In the genomic region with DNA sequence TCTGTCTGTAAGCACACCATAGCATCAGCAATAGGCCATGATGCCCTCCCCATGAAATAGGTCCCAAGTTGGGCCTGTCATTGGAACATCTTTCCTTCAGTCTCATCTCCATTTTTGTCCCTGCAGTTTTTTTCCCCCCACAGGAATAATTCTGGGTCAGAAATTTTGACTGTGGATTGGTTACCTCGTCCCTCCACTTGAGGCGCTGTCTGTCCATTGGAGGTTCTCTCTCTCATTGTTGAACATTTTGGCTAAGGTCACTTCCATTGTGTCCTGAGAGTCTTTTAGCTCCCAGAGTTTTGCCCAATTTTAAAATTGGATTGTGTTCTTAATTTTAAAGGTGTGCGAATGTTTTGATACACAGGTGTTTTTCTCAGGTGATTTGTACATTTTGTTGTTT, we compare ENCODE assay signal across 10 mouse cellular contexts. TPM values are rescaled to one million over a fixed set of nuclear protein-coding genes. Genes with fewer than 3 reads are reported as not detected.
DNase-seq lines count a peak whose midpoint lies in the region; ATAC-seq and TF ChIP-seq lines count a peak whose summit lies in the region.
"Had no signal": no experiment of that assay in that cellular context is flagged by ENCODE, and none has a peak within 500 bp of the region (broad histone marks: within the 10 kb centered on the region; RNA-seq: fewer than 3 reads in every experiment).

No protein-coding gene starts in this region.

- H3K36me3 ChIP-seq in liver, postnatal 0 days (replicated peaks; ENCODE audit: insufficient read depth, low read length) = peaks cover 9% of the 10 kb centered on the region
- H3K36me3 ChIP-seq in liver, embryonic 11.5 days (ENCODE audit: control insufficient read depth, insufficient read depth, low read length) = peaks cover 6% of the 10 kb centered on the region; the same call in 1 of the 2 replicates
- peaks cover 20% of the 10 kb centered on the region for H3K36me3 ChIP-seq in E14TG2a.4 (ENCODE audit: insufficient read depth, low read length)

- no peaks in the 10 kb centered on the region for H3K4me1 ChIP-seq in liver, postnatal 0 days (ENCODE audit: insufficient read depth)
- no peaks in the 10 kb centered on the region for H3K4me1 ChIP-seq in liver, embryonic 11.5 days (replicated peaks; ENCODE audit: control insufficient read depth, insufficient read depth, low read length)
- H3K4me1 ChIP-seq in E14TG2a.4 (replicated peaks; ENCODE audit: low read depth, low read length) = no peaks in the 10 kb centered on the region
- H3K4me1 ChIP-seq: limb, embryonic 13.5 days had no signal

- peak; percentile 49 for TF ChIP-seq CTCF in liver, postnatal 0 days (IDR thresholded peaks at IDR 0.05; ENCODE audit: low read depth)
- peak; percentile 84 for TF ChIP-seq CTCF in E14TG2a.4 (conservative IDR thresholded peaks at IDR 0.05; ENCODE audit: low read length)

- H3K9me3 ChIP-seq in liver, postnatal 0 days (ENCODE audit: low read length) = no peaks in the 10 kb centered on the region
- H3K9me3 ChIP-seq in liver, embryonic 11.5 days (ENCODE audit: control insufficient read depth, low read length) = no peaks in the 10 kb centered on the region
- no peaks in the 10 kb centered on the region for H3K9me3 ChIP-seq in E14TG2a.4 (ENCODE audit: low read length)
- H3K9me3 ChIP-seq: limb, embryonic 13.5 days had no signal

- H3K27ac ChIP-seq in liver, postnatal 0 days (ENCODE audit: low read depth) = no peak overlapping the region
- no peak overlapping the region for H3K27ac ChIP-seq in liver, embryonic 11.5 days (ENCODE audit: low read depth, low read length)
- H3K27ac ChIP-seq: limb, embryonic 13.5 days had no signal

- no peak overlapping the region for H3K9ac ChIP-seq in liver, postnatal 0 days (replicated peaks)
- H3K9ac ChIP-seq in liver, embryonic 11.5 days (ENCODE audit: low read depth, low read length) = no peak overlapping the region
- H3K9ac ChIP-seq: limb, embryonic 13.5 days had no signal

- peak; percentile 19 for DNase-seq in embryo, embryonic 10 days (ENCODE audit: low spot score)
- no peak for DNase-seq in embryo, embryonic 9.5 days (ENCODE audit: extremely low spot score)
- DNase-seq in liver, postnatal 0 days = no peak
- DNase-seq in liver, embryonic 11.5 days (ENCODE audit: low spot score) = no peak
- peak; percentile 42 for DNase-seq in embryo, embryonic 11 days
- DNase-seq in adipocyte (ENCODE audit: low spot score) = no peak
- DNase-seq: kidney, adult 8-10 months had no signal

- H3K4me2 ChIP-seq in liver, postnatal 0 days (ENCODE audit: low read depth, low read length) = no peak overlapping the region
- H3K4me2 ChIP-seq in liver, embryonic 11.5 days = no peak overlapping the region
- H3K4me2 ChIP-seq: limb, embryonic 13.5 days had no signal

- no peak for ATAC-seq in liver, postnatal 0 days
- ATAC-seq in liver, embryonic 11.5 days (replicated peaks; ENCODE audit: low FRiP score) = no peak
- ATAC-seq in inflammation-experienced regulatory T-cells, adult 6 months = no peak

- H3K27me3 ChIP-seq in liver, postnatal 0 days (ENCODE audit: insufficient read depth, low read length) = no peaks in the 10 kb centered on the region
- no peaks in the 10 kb centered on the region for H3K27me3 ChIP-seq in liver, embryonic 11.5 days (replicated peaks; ENCODE audit: control insufficient read depth, insufficient read depth, low read length)
- no peaks in the 10 kb centered on the region for H3K27me3 ChIP-seq in E14TG2a.4 (ENCODE audit: insufficient read depth, low read length)
- H3K27me3 ChIP-seq: limb, embryonic 13.5 days had no signal

- WGBS in liver, postnatal 0 days (ENCODE audit: insufficient replicate concordance) = 81% methylated on average over 3 of the region's 3 CpGs
- WGBS in liver, embryonic 11.5 days = 68% methylated on average over 3 of the region's 3 CpGs

- no peak overlapping the region for H3K4me3 ChIP-seq in liver, postnatal 0 days (ENCODE audit: low read depth, low read length)
- H3K4me3 ChIP-seq in liver, embryonic 11.5 days (ENCODE audit: low read depth, low read length) = no peak overlapping the region
- H3K4me3 ChIP-seq in E14TG2a.4 (replicated peaks; ENCODE audit: low read length) = no peak overlapping the region
- H3K4me3 ChIP-seq: limb, embryonic 13.5 days had no signal

- TF ChIP-seq EP300 in liver, postnatal 0 days (IDR thresholded peaks at IDR 0.05; ENCODE audit: low read depth) = no peak

RNA-seq across cellular contexts. Expression of a gene that starts 16.4 kb away (rescaled TPM):
- polyA plus RNA-seq in liver, postnatal 0 days (2015; fragmentation: Nextera tagmentation; extraction: Ambion mirVana) = 2.1 and 2.6 TPM in 2 replicates
- polyA plus RNA-seq in liver, embryonic 11.5 days (2014; fragmentation: Nextera tagmentation; extraction: Ambion mirVana) = 3.3 and 3.6 TPM in 2 replicates
- polyA plus RNA-seq in inflammation-experienced regulatory T-cells, adult 6 months (2017; shearing (Covaris generic)) = 1 to 10 TPM; 4.7 to 8.7 (median 8.5) TPM

Comparison
In these comparisons a context has a peak if more than half of its experiments do, and no peak if none do; other contexts are left out.
1. DNase-seq: peak in embryo, embryonic 10 days (single experiment) and embryo, embryonic 11 days (single experiment); none in embryo, embryonic 9.5 days (single experiment), liver, postnatal 0 days (single experiment), liver, embryonic 11.5 days (single experiment) and adipocyte (single experiment).